Mouse (Mus musculus) fibroblast of lung, adult 2 months (primary cell): ENCODE measurements around the gene Sspn.

Experiments used
- DNase-seq: peaks from one replicate; pipeline ENCODE4 v3.0.0-alpha.2; 2011; ENCODE audit warnings: low read depth

Sspn gene

DNA sequence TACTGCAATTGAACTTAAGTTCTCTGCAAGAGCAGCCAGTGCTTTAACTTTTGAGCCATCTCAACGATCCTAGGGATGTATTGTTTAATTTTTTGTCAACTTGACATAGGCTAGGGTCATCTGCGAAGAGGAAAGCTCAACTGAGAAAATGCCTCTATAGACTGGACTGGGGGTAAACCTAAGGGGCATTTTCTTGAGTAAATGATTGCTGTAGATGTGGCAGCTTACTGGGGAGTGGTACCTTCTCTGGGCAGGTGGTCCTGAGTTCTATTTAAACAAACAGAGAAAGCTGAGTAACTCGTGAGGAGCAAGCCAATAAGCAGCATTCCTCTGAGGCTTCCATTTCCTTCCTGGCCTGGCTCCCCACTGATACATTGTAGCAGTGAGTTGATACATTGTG lies at the start of gene Sspn:
TSS of gene Sspn (plus strand) at position 301 of the 400 bp plus-strand sequence.
- no peak for DNase-seq

DNA sequence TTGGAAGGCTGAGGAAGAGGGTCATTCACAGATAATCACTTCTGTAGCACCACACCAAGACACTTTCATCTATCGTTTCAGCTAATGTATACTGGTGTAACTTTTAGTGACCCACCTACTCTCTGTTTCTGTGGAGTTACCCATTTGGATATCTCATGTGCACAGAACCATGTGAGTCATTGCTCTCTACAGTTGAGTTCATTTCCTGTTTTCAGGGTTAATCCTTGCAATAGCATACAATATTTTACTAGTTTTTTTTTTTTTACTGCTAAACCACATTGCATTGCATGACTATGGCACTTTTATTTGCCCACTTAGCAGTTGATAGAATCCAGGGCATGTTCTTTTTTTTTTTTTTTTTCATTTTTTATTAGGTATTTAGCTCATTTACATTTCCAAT lies 48.4 kb upstream of the Sspn start:
- DNase-seq, result no peak

GRCm38 (mm10) chr6:145883668-145884067 lies 47.8 kb upstream of the Sspn start:
- no peak for DNase-seq

- no peak for DNase-seq
Observed at GRCm38 (mm10) chr6:145885069-145885468, 46.4 kb upstream of the Sspn start.

DNA sequence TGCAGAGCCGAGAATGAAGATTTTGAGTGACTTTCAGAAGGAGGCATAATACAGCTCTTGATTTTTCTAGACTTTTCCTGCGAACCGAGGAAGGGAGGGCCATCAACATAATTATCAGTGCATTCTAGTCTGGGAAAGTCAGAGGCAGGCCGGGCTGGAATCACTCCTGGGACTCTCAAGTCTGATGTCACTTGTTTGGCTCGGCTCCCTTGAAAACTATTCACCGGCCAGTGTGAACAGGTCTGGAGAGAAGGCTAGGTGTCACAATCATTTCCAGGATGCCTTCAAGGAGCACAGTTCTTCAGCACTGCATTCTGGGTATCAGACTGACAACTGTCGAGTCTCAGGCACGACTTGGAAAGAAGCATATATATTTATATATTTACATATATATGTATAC lies 45.2 kb upstream of the Sspn start:
- no peak for DNase-seq

GRCm38 (mm10) chr6:145887719-145888118 lies 43.7 kb upstream of the Sspn start:
- no peak for DNase-seq

- DNase-seq, result no peak
Observed at GRCm38 (mm10) chr6:145891951-145892350, 39.5 kb upstream of the Sspn start.

- no peak for DNase-seq
Observed at GRCm38 (mm10) chr6:145892381-145893265, 38.8 kb upstream of the Sspn start.

- no peak for DNase-seq
Observed at GRCm38 (mm10) chr6:145893366-145894021, 37.9 kb upstream of the Sspn start.

- no peak for DNase-seq
Observed at GRCm38 (mm10) chr6:145894669-145895342, 36.6 kb upstream of the Sspn start.

DNA sequence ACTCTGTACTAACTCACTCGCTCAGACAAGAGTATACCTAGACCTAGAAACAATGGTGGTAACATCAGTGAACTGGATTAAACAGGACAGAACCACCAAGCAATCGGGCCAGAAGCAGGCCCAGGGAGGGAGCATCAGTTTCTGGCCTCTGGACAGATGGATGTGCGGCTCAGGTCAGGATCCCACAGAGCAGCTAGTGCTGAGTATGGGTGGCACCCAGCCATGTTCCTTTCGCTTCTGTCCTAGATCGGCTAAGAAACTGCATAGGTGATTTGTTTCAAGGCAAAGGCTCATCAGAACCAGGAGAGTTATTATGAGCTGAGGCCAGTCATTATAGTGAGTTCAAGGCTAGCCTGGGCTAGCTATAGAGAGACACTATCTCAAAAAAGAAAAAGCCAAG lies 27.3 kb upstream of the Sspn start:
- DNase-seq, result no peak

DNA sequence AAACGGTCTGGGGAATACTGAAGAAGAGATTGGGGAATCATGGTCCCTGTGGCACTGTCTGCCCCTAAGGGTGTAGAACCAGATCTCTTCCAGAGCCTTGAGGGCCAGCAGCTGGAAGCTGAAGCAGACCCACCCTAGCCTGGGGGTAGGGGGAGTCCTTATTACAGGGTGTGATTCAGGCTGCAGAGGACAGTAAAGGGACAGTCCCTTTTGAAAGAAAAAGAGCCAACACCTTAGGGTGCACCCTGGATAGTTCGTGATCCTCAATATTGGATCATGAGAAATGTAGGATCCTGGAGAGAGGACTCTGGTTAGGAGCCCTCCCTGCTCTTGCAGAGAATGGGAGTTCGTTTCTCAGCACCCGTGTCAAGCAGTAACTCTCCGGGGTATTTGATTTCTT lies 26.8 kb upstream of the Sspn start:
- no peak for DNase-seq

DNA sequence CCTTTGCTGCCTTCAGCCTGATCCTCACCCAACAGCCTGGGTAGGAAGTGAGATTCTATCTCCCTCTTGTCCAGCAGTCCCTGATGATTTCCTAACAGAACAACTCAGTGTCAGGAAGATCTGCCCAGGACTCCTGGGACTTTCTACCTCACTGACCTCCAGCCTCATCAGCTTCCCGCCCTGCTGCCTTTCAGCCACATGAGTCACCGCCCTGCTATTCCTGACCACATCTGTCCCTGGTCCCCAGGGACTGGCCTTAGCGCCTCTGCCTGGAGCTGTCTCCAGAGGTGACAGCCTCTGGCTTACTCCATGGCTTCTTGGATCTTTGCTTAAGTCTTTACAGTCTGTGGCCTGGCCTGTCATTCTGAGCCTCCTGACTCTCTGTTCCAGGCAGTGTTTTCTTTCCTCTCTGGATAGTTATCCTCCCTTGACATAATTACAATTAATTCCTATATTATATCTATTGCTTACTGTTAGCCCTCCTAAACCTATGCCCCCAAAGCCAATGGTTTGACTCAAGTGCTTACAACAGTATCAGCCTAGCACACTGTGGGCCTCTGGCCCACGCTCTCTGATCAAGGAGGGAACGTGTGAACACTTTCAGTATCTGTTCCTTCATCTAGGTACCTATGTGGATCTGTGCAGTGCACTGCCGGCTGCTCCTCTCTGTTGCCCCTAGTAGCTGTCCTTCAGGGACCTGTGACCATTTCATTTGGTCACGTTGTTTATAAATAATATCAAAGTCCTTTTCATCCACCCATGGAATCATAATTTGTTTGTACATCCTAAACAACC lies 25.1 kb upstream of the Sspn start:
- DNase-seq, result no peak

DNA sequence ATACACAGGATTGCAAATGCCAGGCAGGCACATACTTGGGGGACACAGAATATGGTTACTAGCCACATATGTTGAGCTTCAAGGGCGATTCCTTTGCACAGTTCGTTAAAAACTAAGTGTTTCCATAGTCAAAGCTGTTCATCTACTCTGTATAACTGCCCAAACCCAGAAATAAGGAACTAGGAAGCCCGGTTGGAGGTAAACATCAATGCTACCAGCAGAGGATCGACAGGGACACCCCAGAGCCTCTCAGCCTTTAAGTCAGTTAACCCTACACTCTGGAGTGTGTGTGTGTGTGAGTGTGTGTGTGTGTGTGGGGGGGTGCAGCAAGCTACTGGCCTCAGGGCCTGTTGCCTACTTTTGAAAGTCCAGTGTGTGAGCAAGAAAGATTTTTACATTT lies 21.5 kb upstream of the Sspn start:
- DNase-seq, result no peak

GRCm38 (mm10) chr6:145910469-145911426 lies 20.7 kb upstream of the Sspn start:
- no peak for DNase-seq

DNA sequence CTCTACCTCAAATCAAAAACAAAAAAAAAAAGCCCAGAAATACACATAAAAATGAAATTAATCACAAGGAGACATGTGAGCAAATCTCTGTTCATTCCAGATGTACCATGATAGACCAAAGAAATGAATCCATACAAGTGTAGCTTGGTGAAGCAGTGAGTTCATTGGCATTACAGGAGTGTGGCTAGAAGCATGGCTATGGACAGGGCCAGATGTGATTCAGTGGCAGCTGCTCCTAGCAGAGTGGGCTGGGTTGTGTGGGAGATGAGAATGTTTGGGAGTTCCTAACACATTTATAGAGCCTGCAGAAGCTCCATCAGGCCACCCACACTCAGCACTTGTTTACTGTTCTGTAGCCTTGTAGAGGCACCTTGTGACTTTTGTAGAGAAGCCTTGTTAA lies 19.2 kb upstream of the Sspn start:
- no peak for DNase-seq

DNA sequence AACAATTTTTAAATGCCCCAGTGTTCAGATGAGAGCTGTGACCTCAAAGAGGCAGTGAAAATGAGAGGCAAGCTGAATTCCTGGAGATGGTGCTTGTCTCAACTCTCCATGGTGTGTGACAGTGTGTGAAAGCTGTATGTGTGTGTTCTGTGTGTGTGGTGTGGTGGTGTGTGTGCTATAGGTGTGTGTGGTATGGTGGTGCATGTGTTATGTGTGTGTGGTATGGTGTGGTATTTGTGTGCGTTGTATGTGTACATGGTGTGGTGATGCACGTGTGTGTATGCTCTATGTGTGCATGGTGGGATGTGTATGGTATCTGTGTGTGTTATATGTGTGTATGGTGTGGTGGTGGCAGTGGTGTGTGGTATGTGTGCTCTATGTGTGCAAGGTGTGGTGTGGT lies 16.0 kb upstream of the Sspn start:
- DNase-seq, result no peak

DNA sequence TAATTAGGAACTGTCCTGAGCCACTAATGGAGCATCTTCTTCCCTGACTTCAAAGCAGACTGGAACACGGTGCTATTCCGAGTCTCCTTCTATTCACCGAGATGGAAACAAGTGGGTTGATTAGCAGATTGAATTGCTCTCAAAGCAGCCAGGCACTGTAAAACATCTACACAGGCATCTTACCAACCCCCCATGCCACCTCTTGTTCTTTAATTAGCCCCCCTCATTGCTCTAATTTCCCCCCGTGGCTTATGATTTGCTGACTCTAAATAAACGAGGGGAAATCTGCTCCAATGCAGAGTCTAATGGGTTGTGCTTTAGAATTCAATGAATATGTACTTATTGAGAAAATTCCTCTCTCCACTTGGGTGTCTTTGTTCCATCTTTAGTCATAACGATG lies 15.0 kb upstream of the Sspn start:
- no peak for DNase-seq

- DNase-seq, result no peak
Observed at GRCm38 (mm10) chr6:145918236-145918635, 13.2 kb upstream of the Sspn start.

- no peak for DNase-seq
Observed at GRCm38 (mm10) chr6:145923594-145923993, 7.8 kb upstream of the Sspn start.
